Mouse (Mus musculus) small intestine, adult 2 months (tissue): ENCODE results near the gene Zmiz1. TPM values are rescaled to one million over a fixed set of nuclear protein-coding genes. Genes with fewer than 3 reads are reported as not detected.

Source experiments
- H3K27ac ChIP-seq: fragments of 200-500 bp; 2 replicates; pipeline ENCODE4 v1.5.1; 2012; ENCODE audit warnings: low read depth, low read length, control low read depth, inconsistent platforms; ENCODE audit not compliant: insufficient read depth
- H3K27me3 ChIP-seq: fragments of 200-500 bp; 2 replicates; pipeline ENCODE4 v1.6.1; 2012; ENCODE audit warnings: mild to moderate bottlenecking, moderate library complexity, low read length, inconsistent platforms; ENCODE audit not compliant: control insufficient read depth, insufficient read depth
- H3K36me3 ChIP-seq: fragments of 200-500 bp; 2 replicates; pipeline ENCODE4 v1.6.1; 2012; ENCODE audit warnings: mild to moderate bottlenecking, low read length, control low read depth, inconsistent platforms; ENCODE audit not compliant: control insufficient read depth, insufficient read depth
- H3K4me1 ChIP-seq: fragments of 200-500 bp; 2 replicates; pipeline ENCODE4 v1.6.1; 2012; ENCODE audit warnings: low read length, inconsistent platforms, mixed read lengths; ENCODE audit not compliant: control insufficient read depth, insufficient read depth, insufficient read length
- H3K4me3 ChIP-seq: fragments of 200-500 bp; 2 replicates; pipeline ENCODE4 v1.5.1; 2012; ENCODE audit warnings: low read depth, mild to moderate bottlenecking, control low read depth, inconsistent platforms, low read length, moderate library complexity
- CTCF ChIP-seq: fragments of 200-500 bp; IDR thresholded peaks from 2 replicates; pipeline ENCODE4 v1.5.1; 2012; ENCODE audit warnings: low read depth, mild to moderate bottlenecking, control low read depth, inconsistent platforms, low read length, moderate library complexity, mixed read lengths; ENCODE audit not compliant: insufficient replicate concordance, insufficient read length; ENCODE audit errors: extremely low read depth
- POLR2A ChIP-seq: fragments of 200-500 bp; IDR thresholded peaks from 2 replicates; pipeline ENCODE4 v1.6.1; 2012; ENCODE audit warnings: low read depth, mild to moderate bottlenecking, control low read depth, inconsistent platforms, low read length, moderate library complexity
- WGBS: fragments of 180-500 bp; shearing (Covaris S2); methylation state at CpG from one replicate; pipeline ENCODE4 v1.1.7; 2018; 5-methylcytosine and 5-hydroxymethylcytosine counted together
- polyA plus RNA-seq: library from polyadenylated mRNA; depleted of rRNA; stranded (reverse); fragments of >200 nt; gene quantifications from 2 replicates; pipeline ENCODE4 v1.2.3, GENCODE M21; 2012

Zmiz1 gene
- polyA plus RNA-seq, 1 experiment = 91.5 TPM

DNA sequence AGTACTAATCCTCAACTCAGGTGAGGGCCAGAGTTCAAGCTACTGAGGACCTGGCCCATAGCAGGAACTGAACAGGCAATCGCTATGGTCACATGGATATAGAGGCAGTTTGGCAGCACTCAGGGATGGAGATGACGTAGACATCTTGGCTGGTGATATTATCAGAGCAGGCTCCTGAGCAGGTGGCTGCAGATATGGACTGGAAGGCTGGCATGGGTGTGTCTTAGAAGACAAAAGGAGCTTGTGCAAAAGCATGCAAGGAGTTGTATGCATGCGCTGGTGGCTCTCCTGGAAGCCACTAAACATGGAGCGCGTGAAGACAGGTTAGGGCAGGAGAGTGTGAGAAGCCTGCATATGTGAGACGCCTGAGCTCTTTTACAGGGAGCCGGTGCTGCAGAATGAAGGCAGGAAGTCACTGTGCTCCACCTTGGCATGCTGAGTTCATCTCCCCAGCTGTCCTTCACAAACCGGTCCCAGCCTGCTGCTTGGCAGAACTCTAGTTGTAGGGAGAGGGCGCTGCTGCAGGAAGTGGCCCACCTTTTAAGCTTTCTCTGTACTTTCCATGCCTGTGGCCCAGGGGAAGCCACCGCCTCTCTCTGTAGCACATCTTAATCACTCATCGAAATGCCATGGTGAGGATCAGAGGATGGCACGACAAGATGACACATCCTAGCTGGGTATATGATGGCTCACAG, 4.8 kb upstream of the Zmiz1 start:
- Histone ChIP-seq H3K4me3 (no peak overlapping the region), H3K36me3 (no peaks in the 10 kb centered on the region), H3K27me3 (no peaks in the 10 kb centered on the region), H3K27ac (peak overlapping the region; percentile 60), H3K4me1 (peaks cover 46% of the 10 kb centered on the region)
- no peak for TF ChIP-seq CTCF
- no peak for TF ChIP-seq POLR2A
- 24% methylated on average over 12 of the region's 12 CpGs for WGBS

DNA sequence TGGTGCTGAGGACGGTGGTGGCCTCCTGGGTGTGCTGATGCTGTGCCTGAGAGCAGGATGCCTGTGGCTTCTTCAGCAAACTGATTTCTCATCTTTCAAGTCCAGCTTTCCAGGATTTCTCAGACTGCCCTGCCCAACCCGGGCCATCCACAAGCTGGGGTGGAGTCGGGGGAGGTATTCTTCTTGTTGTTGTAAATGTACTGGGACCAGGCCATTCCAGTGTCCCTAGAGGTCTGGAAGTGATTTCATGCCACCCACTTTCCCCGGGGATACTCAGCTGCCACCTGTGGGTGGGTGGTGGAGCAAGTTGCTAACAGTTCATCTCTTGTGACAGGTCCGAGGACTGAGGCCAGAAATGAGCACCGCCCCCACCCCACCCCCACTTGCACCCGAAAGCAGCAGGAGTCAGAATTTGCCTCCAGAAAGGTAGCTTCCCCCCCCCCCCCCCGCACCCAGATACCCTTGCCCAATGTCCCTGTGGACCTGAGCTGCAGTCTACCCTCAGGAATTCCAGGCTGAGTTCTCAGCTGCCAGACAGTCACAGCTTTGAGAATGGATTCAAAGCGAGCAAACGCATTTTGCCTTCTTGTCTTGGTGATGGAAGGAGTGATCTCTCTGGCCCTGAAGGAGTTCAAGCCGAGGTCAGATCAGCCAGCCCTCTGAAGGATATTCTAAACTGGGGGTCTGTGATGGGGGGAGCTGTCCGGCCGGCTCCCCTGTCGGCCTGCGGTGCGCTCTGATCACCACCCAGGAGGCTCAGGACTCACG, 2.1 kb upstream of the Zmiz1 start:
- TF ChIP-seq CTCF (no peak), POLR2A (0 out of 2 replicates have a peak, but pooled peaks have one; percentile 10)
- 6% methylated on average over 17 of the region's 17 CpGs for WGBS
- H3K27ac ChIP-seq = peak overlapping the region; percentile 51
- H3K4me1 ChIP-seq = peaks cover 42% of the 10 kb centered on the region
- H3K36me3 ChIP-seq = no peaks in the 10 kb centered on the region
- no peaks in the 10 kb centered on the region for H3K27me3 ChIP-seq
- H3K4me3 ChIP-seq = peak overlapping the region; percentile 97

DNA sequence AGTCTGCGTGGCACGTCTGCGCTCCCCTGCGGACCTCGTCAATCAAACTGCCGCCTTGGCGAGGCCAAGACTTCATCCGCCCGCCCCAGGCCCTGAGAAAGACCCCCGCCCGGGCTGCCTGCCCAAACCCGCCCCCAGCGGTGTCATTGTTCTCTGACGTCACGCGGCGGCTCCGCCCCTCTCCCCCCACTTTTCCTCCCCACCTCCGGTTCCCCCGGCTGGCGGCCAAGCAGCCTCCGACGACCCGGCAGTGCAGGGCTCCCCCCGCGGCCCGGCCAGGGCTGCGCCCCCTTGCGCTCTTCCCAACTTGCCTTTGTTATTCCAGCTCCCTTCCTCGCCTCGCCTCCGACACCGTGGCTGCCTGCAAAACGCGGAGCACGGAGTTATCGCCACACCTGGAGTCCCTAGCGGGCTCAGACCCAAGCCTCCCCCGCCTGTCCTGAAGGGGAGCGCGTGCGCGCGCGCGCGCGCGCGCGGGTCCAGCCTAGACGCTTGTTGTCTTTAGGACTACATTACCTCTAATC, 1.5 kb upstream of the Zmiz1 start:
- H3K27me3 ChIP-seq = no peaks in the 10 kb centered on the region
- peaks cover 41% of the 10 kb centered on the region for H3K4me1 ChIP-seq
- 1% methylated on average over 51 of the region's 52 CpGs for WGBS
- peak overlapping the region; percentile 51 for H3K27ac ChIP-seq
- TF ChIP-seq CTCF (peak; percentile 57; the same call in 1 of the 2 replicates), POLR2A (0 out of 2 replicates have a peak, but pooled peaks have one; percentile 42)
- H3K36me3 ChIP-seq = no peaks in the 10 kb centered on the region
- H3K4me3 ChIP-seq = peak overlapping the region; percentile 97

DNA sequence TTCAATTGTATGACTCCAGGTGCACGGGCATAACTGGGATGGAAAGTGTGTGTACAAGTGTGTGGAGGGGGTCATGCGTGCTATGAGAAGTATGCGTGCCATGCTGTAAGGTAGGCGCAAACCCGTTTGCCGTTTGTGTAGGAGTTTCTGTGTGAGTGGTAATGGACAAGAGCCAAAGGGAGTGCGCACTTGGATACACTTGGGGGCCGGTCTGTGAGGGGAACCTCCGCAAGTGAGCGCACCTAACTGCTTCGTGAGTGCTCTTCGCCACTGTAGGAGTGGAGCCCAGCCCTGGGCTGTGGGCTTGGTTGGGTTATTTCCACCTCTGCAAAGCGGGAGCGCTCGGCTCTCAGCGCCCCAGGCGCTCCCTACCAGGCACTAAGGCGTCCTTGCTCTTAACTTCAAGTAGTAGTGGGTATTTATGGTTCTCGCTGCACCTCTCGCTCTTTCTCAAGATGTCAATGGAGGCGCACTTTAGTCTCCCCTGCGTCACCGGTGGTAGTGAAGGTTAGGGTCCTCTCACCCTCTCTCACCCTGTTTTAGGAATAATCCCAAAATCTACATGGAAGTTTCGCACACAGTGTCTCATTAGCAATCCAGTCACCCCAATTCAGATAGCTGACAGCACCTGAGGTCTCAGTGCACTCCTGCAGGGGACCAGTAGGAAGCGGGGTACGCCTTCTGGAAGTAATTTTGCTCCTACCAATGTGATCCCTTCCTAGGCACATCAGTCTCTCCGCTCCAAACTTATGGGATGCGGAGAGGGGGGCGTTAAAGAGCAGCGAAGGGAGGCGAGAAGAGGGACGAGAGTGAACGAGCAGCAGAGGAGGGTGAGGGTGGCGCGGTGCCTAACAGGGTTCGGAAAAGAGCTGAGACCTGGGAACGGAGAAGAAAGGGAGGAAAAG, 622 bp upstream of the Zmiz1 start:
- under 1% methylated on average over 37 of the region's 37 CpGs for WGBS
- H3K4me1 ChIP-seq = peaks cover 36% of the 10 kb centered on the region

DNA sequence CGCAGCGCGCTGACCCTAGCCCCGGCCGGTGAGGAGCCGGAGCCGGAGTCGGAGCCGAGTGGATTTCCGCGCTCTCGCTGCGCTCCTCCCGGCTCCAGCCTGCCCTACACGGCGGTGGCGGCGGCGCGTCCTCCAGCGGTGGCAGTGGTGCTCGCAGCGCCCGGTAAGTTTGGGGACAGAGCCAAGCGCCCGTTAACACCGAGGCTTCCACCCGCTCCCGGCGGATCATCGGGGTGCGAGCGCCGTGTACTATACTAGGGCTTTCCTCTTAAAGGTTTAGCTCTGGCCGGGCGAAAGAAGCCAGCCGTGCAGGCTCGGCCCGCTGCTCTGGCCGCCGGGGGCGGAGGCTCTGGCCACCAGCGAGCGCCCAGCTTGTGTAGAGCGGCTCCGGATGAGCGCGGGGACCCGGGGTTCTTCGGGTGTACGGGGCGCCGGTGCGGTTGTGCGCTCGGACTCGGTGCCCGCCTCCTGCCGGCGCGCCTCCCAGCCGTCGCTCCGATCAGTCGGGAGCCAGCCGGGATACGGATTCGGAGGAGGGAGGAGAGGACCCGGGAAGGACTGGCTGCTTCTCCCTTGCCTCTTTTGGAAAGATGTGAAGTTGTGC, 511 bp downstream of the Zmiz1 start:
- no peaks in the 10 kb centered on the region for H3K27me3 ChIP-seq
- no peaks in the 10 kb centered on the region for H3K36me3 ChIP-seq
- peaks cover 38% of the 10 kb centered on the region for H3K4me1 ChIP-seq
- under 1% methylated on average over 69 of the region's 69 CpGs for WGBS
- TF ChIP-seq CTCF (peak; percentile 43; the same call in 1 of the 2 replicates), POLR2A (no peak)
- peak overlapping the region; percentile 98 for H3K27ac ChIP-seq
- peak overlapping the region; percentile 97 for H3K4me3 ChIP-seq

More for the DNA sequence above, 622 bp upstream of the Zmiz1 start:
- H3K27ac ChIP-seq = peak overlapping the region; percentile 50
- TF ChIP-seq POLR2A = no peak
- TF ChIP-seq CTCF = no peak
- H3K36me3 ChIP-seq = no peaks in the 10 kb centered on the region
- peak overlapping the region; percentile 97 for H3K4me3 ChIP-seq
- H3K27me3 ChIP-seq = no peaks in the 10 kb centered on the region
